Mouse (Mus musculus): Measurements from ENCODE around the gene Tgfbr3. TPM values are rescaled to one million over a fixed set of nuclear protein-coding genes. Genes with fewer than 3 reads are reported as not detected.

Tgfbr3 gene
- polyA plus RNA-seq, 1 experiment from 2014 or later: 19.2 TPM

DNA sequence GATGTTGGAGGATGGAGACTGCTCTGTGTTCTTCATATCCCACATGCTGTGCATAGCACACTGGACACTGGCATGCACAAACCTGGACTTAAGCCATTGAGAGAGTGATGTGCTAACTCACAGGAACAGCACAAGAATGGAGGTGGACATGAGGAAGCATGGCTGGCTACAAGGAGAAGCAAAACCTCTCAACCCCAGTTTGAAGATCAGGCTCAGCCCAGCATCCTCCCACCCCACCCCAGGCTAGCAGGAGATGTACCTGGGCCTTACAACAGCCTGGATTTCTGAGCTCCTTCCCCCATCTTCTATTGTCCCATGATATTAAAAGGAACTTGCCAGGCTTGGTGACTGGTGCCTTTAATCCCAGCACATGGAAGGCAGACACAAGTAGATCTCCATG is 126.1 kb downstream of the Tgfbr3 start:
- ATAC-seq: no peak
- Histone ChIP-seq H3K27me3 (replicated peaks) (no peaks in the 10 kb centered on the region), H3K36me3 (no peaks in the 10 kb centered on the region), H3K27ac (no peak overlapping the region), H3K4me1 (peaks cover 31% of the 10 kb centered on the region), H3K9me3 (replicated peaks) (no peaks in the 10 kb centered on the region), H3K4me3 (no peak overlapping the region), H3K9ac (no peak overlapping the region), H3K4me2 (no peak overlapping the region)

GRCm38 (mm10) chr5:107162812-107163211 is 126.6 kb downstream of the Tgfbr3 start:
- Histone ChIP-seq H3K9ac (no peak overlapping the region), H3K4me1 (peaks cover 28% of the 10 kb centered on the region), H3K36me3 (no peaks in the 10 kb centered on the region), H3K4me2 (no peak overlapping the region), H3K9me3 (replicated peaks) (no peaks in the 10 kb centered on the region), H3K4me3 (no peak overlapping the region), H3K27me3 (replicated peaks) (no peaks in the 10 kb centered on the region), H3K27ac (no peak overlapping the region)
- ATAC-seq: no peak
- 68% methylated on average over 6 of the region's 6 CpGs for WGBS (ENCODE audit: insufficient replicate concordance)

- Histone ChIP-seq H3K36me3 (no peaks in the 10 kb centered on the region), H3K9ac (no peak overlapping the region), H3K27me3 (replicated peaks) (no peaks in the 10 kb centered on the region), H3K4me1 (peaks cover 23% of the 10 kb centered on the region), H3K4me3 (no peak overlapping the region), H3K9me3 (replicated peaks) (no peaks in the 10 kb centered on the region), H3K4me2 (no peak overlapping the region), H3K27ac (no peak overlapping the region)
- no peak for ATAC-seq
- 73% methylated on average over 4 of the region's 4 CpGs for WGBS (ENCODE audit: insufficient replicate concordance)
These were observed 127.1 kb downstream of the Tgfbr3 start for GRCm38 (mm10) chr5:107162319-107162718.

GRCm38 (mm10) chr5:107159914-107160890 is 129.2 kb downstream of the Tgfbr3 start:
- H3K4me1 ChIP-seq: peaks cover 10% of the 10 kb centered on the region; the same call in 1 of the 2 replicates
- H3K27ac ChIP-seq: no peak overlapping the region
- 80% methylated on average over 8 of the region's 8 CpGs for WGBS (ENCODE audit: insufficient replicate concordance)

GRCm38 (mm10) chr5:107158531-107159178 is 130.8 kb downstream of the Tgfbr3 start:
- H3K9ac ChIP-seq: no peak overlapping the region
- peaks cover 6% of the 10 kb centered on the region; the same call in 1 of the 2 replicates for H3K36me3 ChIP-seq
- WGBS (ENCODE audit: insufficient replicate concordance): 83% methylated on average over 7 of the region's 7 CpGs
- no peak overlapping the region for H3K4me3 ChIP-seq
- ATAC-seq: no peak
- H3K4me1 ChIP-seq: no peaks in the 10 kb centered on the region
- H3K27me3 ChIP-seq (replicated peaks): no peaks in the 10 kb centered on the region
- no peak overlapping the region for H3K4me2 ChIP-seq
- H3K9me3 ChIP-seq (replicated peaks): no peaks in the 10 kb centered on the region
- H3K27ac ChIP-seq: no peak overlapping the region

More at GRCm38 (mm10) chr5:107159914-107160890, 129.2 kb downstream of the Tgfbr3 start:
- no peak for ATAC-seq
- H3K9ac ChIP-seq: no peak overlapping the region
- no peaks in the 10 kb centered on the region for H3K27me3 ChIP-seq (replicated peaks)
- no peak overlapping the region for H3K4me3 ChIP-seq
- H3K9me3 ChIP-seq (replicated peaks): no peaks in the 10 kb centered on the region
- no peaks in the 10 kb centered on the region for H3K36me3 ChIP-seq
- no peak overlapping the region for H3K4me2 ChIP-seq

DNA sequence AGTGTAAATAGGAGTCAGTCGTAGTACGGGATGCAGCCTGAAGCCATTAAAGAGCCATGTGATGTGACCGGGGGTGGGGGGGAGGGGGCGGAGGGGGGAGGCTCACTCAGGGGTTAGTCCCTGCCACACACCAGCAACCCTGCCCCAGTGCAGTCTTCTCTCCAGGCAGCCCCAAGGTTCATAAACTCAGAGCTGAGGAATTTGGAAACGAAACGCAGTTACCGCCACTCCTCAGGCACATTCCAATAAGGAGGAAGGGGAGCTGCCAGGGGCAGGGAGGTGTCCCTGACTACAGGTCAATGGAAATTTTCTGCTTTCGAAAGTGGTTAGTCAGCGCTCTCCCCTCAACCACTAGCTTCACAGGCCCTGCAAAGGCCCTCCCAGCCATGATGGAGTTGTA is 132.0 kb downstream of the Tgfbr3 start:
- Histone ChIP-seq H3K9ac (no peak overlapping the region), H3K27me3 (replicated peaks) (no peaks in the 10 kb centered on the region), H3K27ac (no peak overlapping the region), H3K4me3 (no peak overlapping the region), H3K4me1 (no peaks in the 10 kb centered on the region), H3K9me3 (replicated peaks) (no peaks in the 10 kb centered on the region), H3K36me3 (peaks cover 15% of the 10 kb centered on the region), H3K4me2 (no peak overlapping the region)
- ATAC-seq: no peak
- WGBS (ENCODE audit: insufficient replicate concordance): 79% methylated on average over 9 of the region's 9 CpGs

DNA sequence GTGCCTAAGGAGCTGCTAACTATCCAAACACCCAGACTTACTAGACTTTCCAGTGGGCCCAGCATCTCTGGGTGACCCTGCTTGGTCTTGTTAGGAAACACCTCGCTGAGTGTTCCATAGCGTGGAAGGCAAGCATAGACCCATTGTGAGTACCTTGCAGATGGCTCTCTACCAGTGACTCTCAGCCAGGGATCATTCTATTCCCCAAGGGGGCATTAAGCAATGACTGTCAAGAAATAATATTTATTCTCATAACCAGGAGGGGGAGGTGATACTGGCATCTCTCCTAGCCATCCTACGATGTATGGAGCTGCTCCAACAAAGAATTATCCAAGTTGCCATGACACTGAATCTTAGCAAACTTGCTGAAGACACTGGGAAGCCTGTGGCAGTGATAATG is 133.3 kb downstream of the Tgfbr3 start:
- Histone ChIP-seq H3K9ac (no peak overlapping the region), H3K27me3 (replicated peaks) (no peaks in the 10 kb centered on the region), H3K36me3 (peaks cover 19% of the 10 kb centered on the region), H3K4me1 (peaks cover 7% of the 10 kb centered on the region), H3K4me3 (no peak overlapping the region), H3K4me2 (no peak overlapping the region), H3K27ac (no peak overlapping the region), H3K9me3 (replicated peaks) (no peaks in the 10 kb centered on the region)
- 83% methylated on average over 3 of the region's 3 CpGs for whole genome bisulfite sequencing (ENCODE audit: insufficient replicate concordance)
- ATAC-seq: no peak

DNA sequence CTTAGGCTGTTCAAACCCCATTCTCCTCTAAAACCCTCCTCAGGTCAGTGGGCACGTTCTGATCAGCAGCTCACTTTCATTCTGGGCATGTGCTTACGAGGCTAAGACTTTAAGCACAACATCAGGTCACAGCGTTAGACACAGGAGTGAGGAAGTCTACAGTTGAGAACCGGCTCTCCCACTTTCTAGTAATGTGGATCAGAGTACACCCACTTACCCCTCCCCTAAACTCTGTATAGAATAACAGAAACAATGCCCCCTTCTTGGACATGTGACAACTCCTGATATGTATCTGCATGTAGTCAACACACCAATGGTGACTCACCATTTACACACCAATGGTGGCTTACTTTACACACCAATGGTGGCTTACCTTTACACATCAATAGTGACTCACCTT is 136.4 kb downstream of the Tgfbr3 start:
- Histone ChIP-seq H3K27me3 (replicated peaks) (no peaks in the 10 kb centered on the region), H3K4me1 (peaks cover 24% of the 10 kb centered on the region), H3K27ac (no peak overlapping the region), H3K9me3 (replicated peaks) (no peaks in the 10 kb centered on the region), H3K9ac (no peak overlapping the region), H3K36me3 (peaks cover 19% of the 10 kb centered on the region), H3K4me3 (no peak overlapping the region), H3K4me2 (no peak overlapping the region)
- no peak for ATAC-seq
- WGBS (ENCODE audit: insufficient replicate concordance): 83% methylated on average over 4 of the region's 4 CpGs

GRCm38 (mm10) chr5:107151320-107151719 is 138.1 kb downstream of the Tgfbr3 start:
- Histone ChIP-seq H3K4me2 (no peak overlapping the region), H3K27ac (no peak overlapping the region), H3K36me3 (peaks cover 24% of the 10 kb centered on the region), H3K9me3 (replicated peaks) (no peaks in the 10 kb centered on the region), H3K9ac (no peak overlapping the region), H3K4me3 (no peak overlapping the region), H3K4me1 (peaks cover 25% of the 10 kb centered on the region), H3K27me3 (replicated peaks) (no peaks in the 10 kb centered on the region)
- no peak for ATAC-seq
- 76% methylated on average over 3 of the region's 3 CpGs for WGBS (ENCODE audit: insufficient replicate concordance)

DNA sequence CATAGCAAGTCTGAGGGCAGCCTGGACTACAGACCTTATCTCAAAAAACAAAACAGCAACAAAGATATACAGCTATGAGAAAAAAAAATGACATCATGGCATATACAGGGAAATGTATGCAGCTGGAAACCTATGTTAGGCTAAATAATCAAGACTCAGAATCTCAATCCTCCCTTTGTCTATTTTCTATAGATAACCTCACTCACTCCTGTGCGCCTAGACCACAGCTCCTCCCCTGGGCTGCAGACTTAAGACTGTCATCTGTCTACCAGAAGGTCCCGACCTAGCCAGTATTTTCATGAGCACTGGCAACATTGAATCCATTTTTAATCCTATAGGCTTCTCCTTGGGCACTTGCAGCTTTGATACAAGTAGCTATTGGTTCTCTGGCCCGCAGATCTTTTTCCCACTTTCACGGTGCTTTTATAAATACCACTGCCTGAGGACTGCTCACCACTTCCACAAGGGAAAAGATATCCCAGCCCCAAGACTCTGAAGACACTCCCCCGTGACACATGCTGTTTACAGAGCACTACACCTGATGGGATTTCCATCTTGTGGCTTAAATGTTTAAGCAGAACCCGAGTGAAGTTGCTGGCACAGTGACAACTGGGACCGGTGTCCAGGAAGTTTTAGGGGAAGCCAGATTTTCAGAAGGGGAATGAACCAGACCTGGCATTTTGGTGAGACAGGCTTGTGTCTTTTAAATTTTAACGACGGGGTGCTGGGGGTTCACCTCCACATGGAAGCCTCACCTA is 138.7 kb downstream of the Tgfbr3 start:
- ATAC-seq: peak; percentile 40; the same call in 1 of the 2 replicates
- Histone ChIP-seq H3K36me3 (peaks cover 24% of the 10 kb centered on the region), H3K9ac (no peak overlapping the region), H3K4me1 (peaks cover 29% of the 10 kb centered on the region), H3K4me3 (no peak overlapping the region), H3K27me3 (replicated peaks) (no peaks in the 10 kb centered on the region), H3K4me2 (no peak overlapping the region), H3K9me3 (replicated peaks) (no peaks in the 10 kb centered on the region), H3K27ac (no peak overlapping the region)
- WGBS (ENCODE audit: insufficient replicate concordance): 54% methylated on average over 9 of the region's 9 CpGs

- H3K9me3 ChIP-seq (replicated peaks): no peaks in the 10 kb centered on the region
- H3K36me3 ChIP-seq: peaks cover 15% of the 10 kb centered on the region; the same call in 1 of the 2 replicates
- H3K27me3 ChIP-seq (replicated peaks): no peaks in the 10 kb centered on the region
- ATAC-seq: no peak
- H3K9ac ChIP-seq: no peak overlapping the region
- 77% methylated on average over 13 of the region's 13 CpGs for WGBS (ENCODE audit: insufficient replicate concordance)
- H3K4me1 ChIP-seq: peaks cover 55% of the 10 kb centered on the region
- H3K4me3 ChIP-seq: no peak overlapping the region
- no peak overlapping the region for H3K27ac ChIP-seq
- H3K4me2 ChIP-seq: no peak overlapping the region
These were observed 141.3 kb downstream of the Tgfbr3 start for GRCm38 (mm10) chr5:107147951-107148766.
